Mouse (Mus musculus) C2C12 (cell line): ENCODE data around the gene 2810408A11Rik.

Source experiments
- CTCF ChIP-seq: IDR thresholded peaks from one replicate; pipeline ENCODE4 v1.5.1; 2011; ENCODE audit not compliant: control insufficient read depth, insufficient read depth, insufficient read length
- MAX ChIP-seq: IDR thresholded peaks from one replicate; pipeline ENCODE4 v1.6.1; 2011; ENCODE audit warnings: mild to moderate bottlenecking, control low read depth
- USF1 ChIP-seq: IDR thresholded peaks from one replicate; pipeline ENCODE4 v1.6.1; 2011; ENCODE audit warnings: low read depth, mild to moderate bottlenecking, control low read depth, moderate library complexity

- TF ChIP-seq CTCF (no peak), USF1 (no peak), MAX (no peak)
Measured at GRCm38 (mm10) chr11:69867335-69867734, 33.5 kb downstream of the 2810408A11Rik start.
